8 mouse cellular contexts compared by ENCODE assay signal in genomic region chr14:31217666-31218065, GRCm38 (mm10). TPM values are rescaled to one million over a fixed set of nuclear protein-coding genes. Genes with fewer than 3 reads are reported as not detected.
DNase-seq lines count a peak whose midpoint lies in the region; ATAC-seq and TF ChIP-seq lines count a peak whose summit lies in the region.

TSS of gene Sema3g (plus strand) at chr14:31217860.

- peak; percentile 55 for ATAC-seq in heart, embryonic 12.5 days (ENCODE audit: insufficient number of reproducible peaks, low FRiP score)
- ATAC-seq in kidney, embryonic 15.5 days (replicated peaks; ENCODE audit: low FRiP score) = peak; percentile 72
- no peak for ATAC-seq in erythroid progenitor cell, adult 5-6 weeks (replicated peaks; ENCODE audit: low FRiP score, poor library complexity, severe bottlenecking)

- peaks cover 5% of the 10 kb centered on the region; the same call in 1 of the 2 replicates for H3K36me3 ChIP-seq in heart, embryonic 12.5 days
- no peaks in the 10 kb centered on the region for H3K36me3 ChIP-seq in kidney, embryonic 15.5 days

- 5% methylated on average over 11 of the region's 11 CpGs for WGBS in heart, embryonic 12.5 days
- 8% methylated on average over 11 of the region's 11 CpGs for WGBS in kidney, embryonic 15.5 days

- H3K4me1 ChIP-seq in cortical plate, adult 2 months (ENCODE audit: control insufficient read depth, insufficient read depth, low read length) = no peaks in the 10 kb centered on the region
- H3K4me1 ChIP-seq in heart, embryonic 12.5 days (replicated peaks) = peaks cover 48% of the 10 kb centered on the region
- peaks cover 14% of the 10 kb centered on the region for H3K4me1 ChIP-seq in kidney, embryonic 15.5 days

- H3K4me3 ChIP-seq in cortical plate, adult 2 months (ENCODE audit: insufficient read depth, low read length) = no peak within 1 kb of the TSS
- H3K4me3 ChIP-seq in heart, embryonic 12.5 days = no peak within 1 kb of the TSS
- H3K4me3 ChIP-seq in kidney, embryonic 15.5 days (replicated peaks) = peak within 1 kb of the TSS; percentile 21

- H3K9me3 ChIP-seq in heart, embryonic 12.5 days (replicated peaks) = no peaks in the 10 kb centered on the region
- H3K9me3 ChIP-seq in kidney, embryonic 15.5 days (replicated peaks) = no peaks in the 10 kb centered on the region

- DNase-seq in 3T3-L1 (ENCODE audit: low read depth, low spot score) (peak; percentile 60), R1 (ENCODE audit: low read depth, low spot score) (peak; percentile 41)
- DNase-seq in lung, postnatal 36 days = peak; percentile 90
- DNase-seq in spleen, postnatal 36 days (ENCODE audit: low spot score in 2 of 2) = peak; percentile 51 to 62

- TF ChIP-seq CTCF in cortical plate, adult 2 months (IDR thresholded peaks at IDR 0.05; ENCODE audit: extremely low read depth, insufficient read depth, low read length) = 0 out of 2 replicates have a peak, but pooled peaks have one; percentile 14

- peak within 1 kb of the TSS; percentile 48 for H3K4me2 ChIP-seq in heart, embryonic 12.5 days
- peak within 1 kb of the TSS; percentile 47 for H3K4me2 ChIP-seq in kidney, embryonic 15.5 days

- TF ChIP-seq POLR2A in cortical plate, adult 2 months (IDR thresholded peaks at IDR 0.05; ENCODE audit: extremely low read depth, insufficient read depth, low read length) = no peak

- H3K9ac ChIP-seq in heart, embryonic 12.5 days = peak within 1 kb of the TSS; percentile 50; the same call in 1 of the 2 replicates
- 0 out of 2 replicates have a peak within 1 kb of the TSS, but pooled peaks have one; percentile 9 for H3K9ac ChIP-seq in kidney, embryonic 15.5 days

- H3K27me3 ChIP-seq in heart, embryonic 12.5 days (replicated peaks) = 0 out of 2 replicates have a peak, but pooled peaks cover 9% of the 10 kb centered on the region
- H3K27me3 ChIP-seq in kidney, embryonic 15.5 days = no peaks in the 10 kb centered on the region

- H3K27ac ChIP-seq in cortical plate, adult 2 months (ENCODE audit: insufficient read depth, low read length) = no peak within 1 kb of the TSS
- no peak within 1 kb of the TSS for H3K27ac ChIP-seq in heart, embryonic 12.5 days (ENCODE audit: poor library complexity, severe bottlenecking)
- H3K27ac ChIP-seq in kidney, embryonic 15.5 days = peak within 1 kb of the TSS; percentile 15; the same call in 1 of the 2 replicates

RNA-seq across cellular contexts. Expression of gene Sema3g, which starts in this region (rescaled TPM):
- polyA plus RNA-seq in cortical plate, adult 2 months (2012; rRNA removed) = 3.1 and 3.2 TPM in 2 replicates
- 0.34 and 0.50 TPM in 2 replicates for polyA plus RNA-seq in heart, embryonic 12.5 days (2016; fragmentation: Nextera tagmentation; extraction: Ambion mirVana)
- polyA plus RNA-seq in kidney, embryonic 15.5 days (2015; fragmentation: Nextera tagmentation; extraction: Ambion mirVana) = 3.7 and 3.8 TPM in 2 replicates
- total RNA-seq in erythroid progenitor cell, adult 5-6 weeks (2015; ENCODE audit: low replicate concordance) = not detected in 2 replicates
- total RNA-seq in erythroid progenitor cell, adult 5-6 weeks (2017; ENCODE audit: low replicate concordance) = not detected in 2 replicates

Comparison
In these comparisons a context has a peak if more than half of its experiments do, and no peak if none do; other contexts are left out.
1. Peak in ATAC-seq, H3K9ac ChIP-seq and H3K4me2 ChIP-seq in heart, embryonic 12.5 days; RNA of the gene not detected or under 1 TPM.